Mouse (Mus musculus): ENCODE results near the gene Rrp9. TPM values are rescaled to one million over a fixed set of nuclear protein-coding genes. Genes with fewer than 3 reads are reported as not detected.

Gene Rrp9
- total RNA-seq, 2 experiments from 2014 or later, result 33.4 to 40.7 TPM

- DNase-seq (ENCODE audit: low spot score in 2 of 2), result no peak
Observed at GRCm38 (mm10) chr9:106456325-106457162, 19.2 kb upstream of the Rrp9 start.

DNA sequence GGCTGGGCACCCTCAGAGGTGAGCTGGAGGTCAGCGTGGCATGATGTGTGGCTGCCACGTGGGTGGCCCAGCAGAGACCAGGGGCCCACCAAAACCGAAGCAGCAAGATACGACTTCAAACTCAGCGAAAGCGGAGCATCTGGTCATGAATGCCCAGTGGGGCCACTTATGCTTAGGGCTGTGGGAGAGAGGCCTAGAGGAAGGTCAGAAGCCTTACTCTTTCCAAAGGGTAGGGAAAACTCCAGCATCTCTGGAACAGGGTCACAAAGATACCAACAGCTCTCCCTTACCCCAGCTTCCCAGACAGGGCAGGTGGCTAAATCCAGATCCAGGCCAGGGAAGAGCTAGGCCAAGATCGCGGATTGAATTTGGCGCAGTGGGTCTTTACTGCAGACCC lies 18.6 kb upstream of the Rrp9 start:
- DNase-seq (ENCODE audit: low spot score in 2 of 2), result no peak

DNA sequence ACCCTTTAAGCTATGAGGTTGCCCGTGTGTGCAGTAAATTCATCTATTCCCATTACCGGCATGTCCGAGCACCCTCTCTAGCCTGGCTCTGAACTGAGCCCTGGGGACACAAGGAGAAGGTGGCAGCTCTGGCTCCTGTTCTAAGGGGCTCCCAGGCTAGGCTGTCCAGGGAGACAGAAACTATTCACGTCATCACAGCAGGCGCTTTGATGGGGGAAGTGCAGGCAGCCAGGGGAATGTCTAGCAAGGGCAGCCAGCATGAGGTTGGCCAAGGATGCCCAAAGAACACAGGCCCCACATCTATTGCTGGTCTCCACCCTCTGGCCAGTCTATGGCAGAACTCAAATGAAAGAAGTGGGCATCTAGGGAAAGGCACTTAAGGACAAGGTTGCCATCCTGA lies 17.8 kb upstream of the Rrp9 start:
- DNase-seq (ENCODE audit: low spot score in 2 of 2), result no peak

- no peak for DNase-seq (ENCODE audit: low spot score in 2 of 2)
Observed at GRCm38 (mm10) chr9:106459946-106460345, 15.8 kb upstream of the Rrp9 start.

- no peak for DNase-seq (ENCODE audit: low spot score in 2 of 2)
Observed at GRCm38 (mm10) chr9:106460401-106461025, 15.2 kb upstream of the Rrp9 start.

GRCm38 (mm10) chr9:106461026-106461415 lies 14.7 kb upstream of the Rrp9 start:
- no peak for DNase-seq (ENCODE audit: low spot score in 2 of 2)

DNA sequence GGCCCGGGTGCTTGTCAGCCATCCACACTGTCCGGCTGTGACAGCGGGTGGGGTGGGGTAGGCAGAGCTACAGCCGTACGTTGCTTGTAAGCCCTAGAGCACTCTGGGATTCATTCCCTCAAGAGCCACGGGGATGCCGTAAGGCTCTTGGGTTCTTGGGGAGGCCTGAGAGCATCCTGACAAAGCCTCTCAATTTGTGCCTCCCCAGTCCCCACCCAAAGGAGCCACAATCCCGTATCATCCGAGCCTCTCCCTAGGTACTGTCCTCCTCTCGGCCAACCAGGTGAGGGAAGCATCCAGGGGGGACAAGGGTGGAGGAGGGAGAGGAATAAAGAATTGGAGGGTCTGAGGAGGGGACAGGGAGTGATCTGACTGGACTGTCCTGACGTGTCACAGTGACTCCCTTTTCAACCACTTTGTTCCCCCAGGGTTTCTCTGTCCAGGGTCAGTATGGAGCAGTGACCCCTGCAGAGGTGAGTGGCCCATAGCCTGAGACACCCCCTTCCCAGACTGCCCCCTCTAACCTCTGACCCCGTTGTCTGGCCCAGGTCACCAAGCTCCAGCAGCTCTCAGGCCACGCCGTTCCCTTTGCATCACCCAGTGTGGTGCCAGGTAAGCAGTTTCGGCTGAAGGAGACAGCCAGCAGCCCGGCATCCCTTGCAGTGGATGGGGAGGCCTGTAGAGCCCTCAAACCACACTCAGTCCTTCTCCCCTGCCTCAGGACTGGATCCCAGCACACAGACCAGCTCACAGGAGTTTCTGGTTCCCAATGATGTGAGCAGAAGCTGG lies 13.9 kb upstream of the Rrp9 start:
- DNase-seq (ENCODE audit: low spot score in 2 of 2), result no peak

- DNase-seq (ENCODE audit: low spot score in 2 of 2), result no peak
Observed at GRCm38 (mm10) chr9:106462430-106462800, 13.3 kb upstream of the Rrp9 start.

DNA sequence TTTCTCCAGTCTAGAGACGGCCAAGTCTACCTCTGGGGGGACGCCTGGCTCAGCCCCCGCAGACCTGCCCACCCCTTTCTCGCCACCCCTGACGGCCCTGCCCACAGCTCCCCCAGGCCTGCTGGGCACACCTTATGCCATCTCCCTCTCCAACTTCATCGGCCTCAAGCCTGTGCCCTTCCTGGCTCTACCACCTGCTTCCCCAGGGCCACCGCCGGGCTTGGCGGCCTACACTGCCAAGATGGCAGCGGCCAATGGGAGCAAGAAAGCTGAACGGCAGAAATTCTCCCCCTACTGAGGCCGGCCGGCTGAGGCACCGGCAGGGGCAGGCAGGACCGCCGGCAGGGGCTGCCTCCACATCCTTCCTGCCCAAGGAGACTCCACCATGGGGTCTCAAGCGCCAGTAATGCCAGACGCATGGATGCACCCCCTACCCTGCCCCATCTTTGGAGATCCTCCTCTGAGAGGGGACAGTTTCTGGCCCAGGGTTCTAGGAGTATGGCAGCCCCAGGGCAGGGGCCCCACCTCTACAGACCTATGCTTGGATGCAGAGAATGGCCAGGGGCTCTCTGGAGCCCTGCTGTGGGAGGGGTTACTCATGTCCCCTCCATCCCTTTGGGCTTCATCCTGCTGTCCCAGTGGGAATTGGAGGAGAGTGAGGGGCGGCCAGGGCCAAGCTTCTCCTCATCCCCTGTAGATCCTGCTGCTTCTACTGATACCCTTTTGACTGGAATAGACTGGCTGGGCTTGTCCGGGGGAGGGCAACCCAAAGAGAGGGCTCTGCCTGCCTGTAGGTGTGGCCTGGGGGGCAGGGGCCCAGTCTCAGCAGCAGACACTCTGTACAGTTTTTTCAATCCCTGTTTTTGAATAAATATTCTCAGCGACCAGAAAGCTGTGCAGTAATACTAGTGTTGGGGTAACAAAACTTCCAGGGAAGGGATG lies 12.4 kb upstream of the Rrp9 start:
- DNase-seq (ENCODE audit: low spot score in 2 of 2), result no peak

DNA sequence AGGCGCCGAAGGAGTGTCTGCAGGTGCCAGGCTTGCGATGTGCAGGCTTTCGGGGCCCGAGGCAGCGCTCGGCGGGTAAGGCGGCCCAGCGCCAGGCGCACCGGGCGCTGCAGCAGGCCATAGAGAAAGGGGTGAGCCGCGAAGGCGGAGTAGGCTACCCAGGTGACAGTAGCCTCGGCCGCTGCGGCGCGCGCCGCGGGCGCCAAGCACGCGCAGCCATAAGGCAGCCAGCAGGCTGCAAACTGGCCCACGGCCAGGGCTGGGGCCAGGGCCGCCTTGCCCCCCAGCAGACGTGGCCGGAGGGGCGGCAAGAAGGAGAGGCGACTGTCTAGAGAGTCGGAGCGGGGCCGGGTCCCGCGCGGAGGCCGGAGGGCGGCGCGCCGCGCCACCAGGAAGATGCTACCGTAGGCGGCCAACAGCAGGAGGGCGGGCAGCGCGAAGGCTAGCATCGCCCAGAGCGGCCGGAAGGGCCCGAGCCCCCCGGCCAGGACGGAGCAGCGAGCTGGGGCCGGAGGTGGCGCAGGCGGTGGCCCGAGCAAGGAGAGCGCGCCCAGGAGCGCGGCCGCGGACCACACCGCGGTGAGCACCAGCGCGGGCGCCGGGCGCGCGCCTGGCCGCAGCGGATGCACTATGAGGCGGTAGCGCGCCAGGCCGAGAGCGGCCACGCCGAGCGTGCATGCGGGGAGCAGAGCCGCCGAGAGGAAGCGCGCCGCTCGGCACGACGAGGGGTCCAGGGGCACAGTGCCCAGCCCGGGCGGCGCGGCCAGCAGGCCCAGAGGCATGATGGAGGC lies 10.8 kb upstream of the Rrp9 start:
- no peak for DNase-seq (ENCODE audit: low spot score in 2 of 2)

GRCm38 (mm10) chr9:106465571-106466200 lies 10.1 kb upstream of the Rrp9 start, which contains the start of gene Gpr62:
Gpr62 (minus strand) TSS chr9:106465938.
- DNase-seq (ENCODE audit: low spot score in 2 of 2), result no peak

DNA sequence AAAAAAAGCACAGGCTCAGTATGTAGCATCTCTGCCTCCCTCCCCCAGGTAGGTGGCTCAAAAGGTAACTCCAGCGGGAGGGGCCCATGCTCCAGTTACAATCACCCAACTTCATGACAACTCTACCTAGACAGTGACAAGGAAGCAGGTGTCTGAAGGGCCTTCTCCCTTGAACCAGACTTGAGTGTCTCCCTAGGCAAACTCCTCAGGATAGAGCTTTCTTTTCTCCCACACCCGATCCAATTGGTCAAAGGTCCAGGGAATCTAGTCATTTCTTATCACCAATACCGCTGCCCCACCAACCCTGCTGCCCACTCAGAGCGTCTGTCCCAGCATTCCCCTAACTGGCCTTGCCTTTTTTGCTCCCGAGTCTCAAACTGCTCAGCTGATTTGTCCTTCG lies 9.0 kb upstream of the Rrp9 start:
- no peak for DNase-seq (ENCODE audit: low spot score in 2 of 2)

DNA sequence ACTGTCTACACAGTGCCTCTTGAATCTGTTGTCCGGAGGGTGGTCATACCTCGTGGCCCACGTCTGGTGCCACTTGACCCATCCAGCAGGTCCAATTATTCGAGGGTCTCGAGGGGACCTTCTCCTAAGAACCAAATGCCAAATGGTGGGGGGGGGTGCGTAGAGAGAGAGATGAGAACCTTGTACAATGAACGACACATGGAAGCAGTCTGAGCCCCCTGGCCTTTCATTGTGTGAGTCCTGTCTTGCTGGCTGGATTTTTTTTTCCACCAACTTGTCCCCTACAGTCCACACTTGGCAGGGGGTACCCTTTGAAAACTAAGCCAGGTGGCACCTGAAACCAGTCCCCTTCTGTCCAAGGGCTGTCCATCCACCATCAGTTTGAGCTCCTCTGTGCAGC lies 8.0 kb upstream of the Rrp9 start:
- DNase-seq (ENCODE audit: low spot score in 2 of 2), result no peak

GRCm38 (mm10) chr9:106469317-106469716 lies 6.4 kb upstream of the Rrp9 start:
- DNase-seq (ENCODE audit: low spot score in 2 of 2), result no peak

GRCm38 (mm10) chr9:106469776-106470175 lies 6.0 kb upstream of the Rrp9 start:
- no peak for DNase-seq (ENCODE audit: low spot score in 2 of 2)

- no peak for DNase-seq (ENCODE audit: low spot score in 2 of 2)
Observed at GRCm38 (mm10) chr9:106470991-106471750, 4.6 kb upstream of the Rrp9 start.

DNA sequence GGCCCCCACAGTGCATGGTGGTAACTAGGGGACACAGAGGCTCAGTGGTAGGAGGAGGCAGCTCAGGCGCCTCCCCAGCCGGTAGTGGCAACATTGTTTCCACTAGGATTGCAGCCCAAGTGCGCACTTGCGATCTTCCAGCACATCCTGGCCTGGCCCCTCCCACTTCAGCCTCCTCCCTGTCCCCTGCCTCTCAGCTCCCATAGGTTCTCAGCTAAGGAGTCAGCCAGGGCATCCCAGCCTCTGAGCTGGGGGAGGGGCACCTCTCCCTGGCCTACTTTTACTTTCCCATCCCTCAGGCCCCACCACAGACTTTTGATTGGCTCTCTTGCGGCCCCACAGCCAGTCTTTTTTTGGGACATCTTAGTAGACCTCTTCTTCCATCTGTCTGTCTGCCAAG lies 3.9 kb upstream of the Rrp9 start:
- no peak for DNase-seq (ENCODE audit: low spot score in 2 of 2)

DNA sequence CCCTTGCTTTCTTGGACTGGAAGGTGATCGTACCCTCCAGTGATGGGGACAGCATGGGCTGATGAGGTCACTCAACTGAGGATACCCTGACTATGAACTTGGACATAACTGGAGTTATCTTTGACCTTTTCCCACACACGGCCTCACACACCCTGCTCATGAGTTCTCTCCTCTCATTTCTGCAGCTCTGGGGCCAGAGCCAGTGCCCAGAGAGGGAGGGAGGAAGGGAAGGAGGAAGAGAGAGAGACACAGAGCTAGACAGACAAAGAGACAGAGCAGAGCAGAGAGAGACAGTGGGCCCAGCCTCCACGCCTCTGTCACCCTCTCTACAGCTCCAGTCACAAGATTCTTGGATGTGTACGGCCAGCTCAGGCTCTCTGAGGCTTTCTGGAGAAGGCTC lies 3.4 kb upstream of the Rrp9 start:
- no peak for DNase-seq (ENCODE audit: low spot score in 2 of 2)
